Mouse (Mus musculus) liver, postnatal 0 days (tissue): ENCODE measurements around the gene Frmd4b.

Experiments
- CTCF ChIP-seq: sonication (generic); IDR thresholded peaks from 2 replicates; pipeline ENCODE4 v1.5.1; 2016; ENCODE audit warnings: antibody characterized with exemption, low read depth
- EP300 ChIP-seq: IDR thresholded peaks from 2 replicates; pipeline ENCODE4 v1.6.1; 2016; ENCODE audit warnings: antibody characterized with exemption, low read depth, mild to moderate bottlenecking

DNA sequence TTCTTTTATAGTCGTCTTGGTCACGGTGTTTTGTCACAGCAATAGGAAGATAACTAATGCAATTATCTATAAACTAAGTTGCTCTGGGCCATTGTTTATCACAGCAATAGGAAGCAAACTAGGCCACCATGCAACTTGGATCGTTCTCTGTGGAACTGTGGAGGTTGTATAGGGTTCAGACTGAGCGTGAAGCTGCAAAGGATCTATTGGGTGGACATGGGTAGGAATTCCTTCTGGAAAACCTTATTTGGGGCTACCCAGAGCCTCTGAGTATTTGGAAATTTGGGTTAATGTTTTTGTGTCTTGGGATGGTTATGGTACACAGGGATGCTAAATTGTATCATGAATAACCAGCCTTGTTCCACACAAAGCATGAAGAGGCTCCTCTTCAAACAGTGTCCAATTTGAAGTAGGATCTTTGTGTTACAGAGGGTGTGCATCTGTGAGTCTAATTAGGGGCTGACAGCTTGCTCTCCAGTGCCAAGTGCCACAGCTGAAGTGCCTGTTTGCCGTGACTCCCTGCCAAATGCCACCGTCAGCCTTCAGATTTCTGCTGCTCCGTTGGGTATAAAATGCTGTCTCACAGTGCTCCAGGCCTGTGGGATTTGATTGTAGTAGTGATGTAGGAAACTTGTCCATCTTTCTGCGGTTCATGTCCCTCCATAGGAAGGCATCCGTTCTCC is 81.4 kb downstream of the Frmd4b start:
- TF ChIP-seq EP300 (no peak), CTCF (no peak)
